Mouse (Mus musculus) heart, embryonic 10.5 days (tissue): ENCODE data around the gene Fam71b. TPM values are rescaled to one million over a fixed set of nuclear protein-coding genes. Genes with fewer than 3 reads are reported as not detected.
"Not testable (repeated sequence)": the region's sequence is repeated elsewhere in the genome, so short reads cannot be mapped to it uniquely, and the experiment has no call there.

ENCODE experiments used
- DNase-seq: peaks from one replicate; pipeline ENCODE4 v3.0.0-alpha.2; 2017; ENCODE audit warnings: low spot score
- H3K27ac ChIP-seq: fragments of 300-500 bp; sonication (generic); 2 replicates; pipeline ENCODE4 v1.5.1; 2016; ENCODE audit warnings: mild to moderate bottlenecking
- H3K27me3 ChIP-seq: fragments of 300-500 bp; sonication (generic); 2 replicates; pipeline ENCODE4 v1.6.1; 2016; ENCODE audit warnings: mild to moderate bottlenecking; ENCODE audit not compliant: poor library complexity, insufficient read depth, severe bottlenecking
- H3K36me3 ChIP-seq: fragments of 300-500 bp; sonication (generic); 2 replicates; pipeline ENCODE4 v1.6.1; 2016; ENCODE audit warnings: mild to moderate bottlenecking, moderate library complexity
- H3K4me1 ChIP-seq: fragments of 300-500 bp; sonication (generic); 2 replicates; pipeline ENCODE4 v1.6.1; 2016; ENCODE audit warnings: mild to moderate bottlenecking
- H3K4me3 ChIP-seq: fragments of 300-500 bp; sonication (generic); 2 replicates; pipeline ENCODE4 v1.5.1; 2016; ENCODE audit warnings: mild to moderate bottlenecking, moderate library complexity
- H3K9me3 ChIP-seq: fragments of 300-500 bp; sonication (generic); 2 replicates; pipeline ENCODE4 v1.6.1; 2016; ENCODE audit warnings: mild to moderate bottlenecking, moderate library complexity
- WGBS: fragments of 180-500 bp; shearing (Covaris S2); methylation state at CpG from one replicate; pipeline ENCODE4 v1.1.7; 2016; 5-methylcytosine and 5-hydroxymethylcytosine counted together
- polyA plus RNA-seq: library from polyadenylated mRNA; unstranded; fragments of >200 nt; fragmentation: Nextera tagmentation; extraction: Ambion mirVana; gene quantifications from 2 replicates; pipeline ENCODE4 v1.2.1, GENCODE M21; 2016

Gene Fam71b
- polyA plus RNA-seq, 1 experiment from 2014 or later = not detected

DNA sequence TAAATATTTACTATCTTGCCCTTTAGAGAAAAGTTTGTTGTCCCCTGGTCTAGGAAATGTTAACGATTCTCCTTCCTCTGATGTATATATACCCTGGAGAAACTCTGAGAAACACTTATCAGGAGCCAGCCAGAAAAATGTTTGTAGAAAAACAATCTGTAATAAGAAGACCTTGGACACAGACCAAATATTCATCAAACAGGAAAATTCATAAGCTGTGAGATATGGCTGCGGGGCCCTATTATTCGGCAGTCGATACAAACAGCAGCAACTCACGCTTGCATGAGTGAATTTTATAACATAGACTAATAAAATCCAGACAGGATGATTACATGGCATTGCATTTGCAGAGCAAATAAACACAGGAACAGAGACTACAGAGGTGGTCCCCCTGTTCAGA lies 22.5 kb downstream of the Fam71b start:
- WGBS = 91% methylated on average over 5 of the region's 5 CpGs
- Histone ChIP-seq H3K27ac (no peak overlapping the region), H3K4me3 (no peak overlapping the region), H3K27me3 (no peaks in the 10 kb centered on the region), H3K36me3 (no peaks in the 10 kb centered on the region), H3K4me1 (no peaks in the 10 kb centered on the region), H3K9me3 (no peaks in the 10 kb centered on the region)
- DNase-seq = no peak

DNA sequence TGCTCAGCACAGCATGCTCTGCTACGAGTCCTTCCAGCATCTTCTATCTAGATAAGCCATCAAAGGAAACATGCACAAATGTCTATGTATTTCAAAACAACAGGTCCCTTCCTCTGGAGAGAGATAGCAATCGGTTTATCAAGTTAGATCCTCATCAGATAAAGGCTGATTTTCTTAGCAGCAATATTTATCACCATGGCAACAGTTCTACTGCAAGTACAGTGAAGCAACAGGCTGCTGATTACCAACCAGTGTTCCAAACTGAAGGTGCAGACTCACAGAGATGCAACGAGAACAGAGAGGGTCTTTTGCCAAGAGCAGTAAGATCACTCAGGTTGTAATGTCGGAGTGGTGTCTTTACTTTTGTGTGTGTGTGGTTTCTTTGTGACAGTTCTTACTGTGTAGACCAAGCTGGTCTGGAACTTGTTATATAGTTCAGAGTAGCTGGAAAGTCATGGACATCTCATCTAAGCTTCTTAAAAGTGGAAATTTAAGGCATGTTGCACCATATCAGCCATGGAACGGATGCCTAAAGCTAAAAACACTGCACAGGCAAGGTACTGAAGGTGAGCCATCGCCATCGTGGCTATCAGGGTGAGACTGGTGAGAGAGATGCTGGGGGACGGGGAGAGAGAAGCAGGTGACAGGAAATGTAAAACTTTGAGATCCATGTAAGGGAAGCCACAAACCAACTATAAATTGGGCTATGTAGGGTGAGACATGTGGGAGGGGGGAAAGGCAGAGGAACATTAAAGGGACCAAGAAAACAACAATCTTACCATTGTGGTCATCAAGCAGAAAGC lies 24.9 kb downstream of the Fam71b start:
- Histone ChIP-seq H3K9me3 (no peaks in the 10 kb centered on the region), H3K27me3 (no peaks in the 10 kb centered on the region), H3K27ac (no peak overlapping the region), H3K4me3 (no peak overlapping the region), H3K4me1 (no peaks in the 10 kb centered on the region), H3K36me3 (no peaks in the 10 kb centered on the region)
- WGBS = 78% methylated on average over 8 of the region's 8 CpGs
- no peak for DNase-seq

DNA sequence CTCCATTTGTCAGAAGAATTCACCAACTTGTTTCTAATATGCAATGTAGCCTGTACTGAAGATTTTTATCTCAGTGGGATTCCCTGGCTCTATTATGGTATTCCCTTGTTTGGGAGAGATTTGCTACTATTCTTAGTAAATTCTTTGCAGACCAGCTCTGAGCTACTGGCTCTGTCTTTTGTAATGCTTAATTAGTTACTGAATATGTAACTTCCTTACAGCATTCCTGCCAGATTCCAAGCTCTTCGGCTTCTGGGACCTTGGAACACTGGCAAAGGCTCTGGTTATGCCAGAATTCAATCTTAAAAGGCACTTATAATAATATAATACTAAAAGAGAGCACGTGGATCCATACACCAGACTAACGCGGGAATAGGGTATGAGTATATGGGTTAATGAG lies 31.8 kb downstream of the Fam71b start:
- H3K27ac ChIP-seq, H3K4me1 ChIP-seq, H3K9me3 ChIP-seq, DNase-seq, H3K36me3 ChIP-seq, H3K4me3 ChIP-seq, H3K27me3 ChIP-seq: not testable (repeated sequence)
- WGBS = 41% methylated on average over 4 of the region's 4 CpGs

DNA sequence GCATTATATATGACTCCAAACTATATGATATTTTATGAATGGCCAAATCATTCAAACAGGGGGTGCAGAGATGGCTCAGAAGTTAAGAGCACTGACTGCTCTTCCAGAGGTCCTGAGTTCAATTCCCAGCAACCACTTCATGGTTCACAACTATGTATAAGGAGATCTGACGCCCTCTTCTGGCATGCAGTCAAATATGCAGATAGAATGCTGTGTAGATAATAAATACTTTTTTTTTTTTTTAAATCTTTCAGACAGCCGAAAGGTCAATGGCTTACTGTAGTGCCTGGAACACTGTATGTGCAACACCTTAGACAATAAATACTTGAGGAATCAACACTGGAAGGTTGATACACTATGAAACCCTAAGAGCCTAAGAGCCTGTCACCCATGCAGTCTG lies 33.8 kb downstream of the Fam71b start:
- DNase-seq = no peak
- Histone ChIP-seq H3K36me3 (no peaks in the 10 kb centered on the region), H3K9me3 (no peaks in the 10 kb centered on the region), H3K27me3 (no peaks in the 10 kb centered on the region), H3K4me3 (no peak overlapping the region), H3K4me1 (no peaks in the 10 kb centered on the region), H3K27ac (no peak overlapping the region)
- 83% methylated on average over 2 of the region's 2 CpGs for WGBS

DNA sequence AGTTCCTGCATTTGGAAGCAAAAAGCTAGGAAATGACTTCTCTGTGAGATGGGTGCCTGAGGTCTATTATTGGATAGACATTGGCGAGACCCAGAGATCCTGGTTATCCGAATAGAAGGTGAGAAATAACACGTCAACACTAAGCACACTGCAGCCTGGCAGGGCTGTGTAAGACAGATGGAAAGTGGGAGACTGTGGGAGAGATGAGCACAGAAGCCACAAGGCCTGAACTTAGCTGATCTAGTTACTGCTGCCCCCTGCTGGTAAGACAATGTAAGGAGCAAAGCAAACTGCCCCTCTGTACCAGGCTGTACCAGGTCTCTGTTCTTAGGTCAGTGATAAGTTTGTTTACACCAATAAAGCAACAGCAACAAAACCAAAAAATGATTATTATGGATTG lies 34.8 kb downstream of the Fam71b start:
- no peak overlapping the region for H3K4me3 ChIP-seq
- peak; percentile 82 for DNase-seq
- H3K27ac ChIP-seq = no peak overlapping the region
- no peaks in the 10 kb centered on the region for H3K27me3 ChIP-seq
- no peaks in the 10 kb centered on the region for H3K9me3 ChIP-seq
- H3K4me1 ChIP-seq = no peaks in the 10 kb centered on the region
- no peaks in the 10 kb centered on the region for H3K36me3 ChIP-seq
- WGBS = 15% methylated on average over 3 of the region's 3 CpGs

DNA sequence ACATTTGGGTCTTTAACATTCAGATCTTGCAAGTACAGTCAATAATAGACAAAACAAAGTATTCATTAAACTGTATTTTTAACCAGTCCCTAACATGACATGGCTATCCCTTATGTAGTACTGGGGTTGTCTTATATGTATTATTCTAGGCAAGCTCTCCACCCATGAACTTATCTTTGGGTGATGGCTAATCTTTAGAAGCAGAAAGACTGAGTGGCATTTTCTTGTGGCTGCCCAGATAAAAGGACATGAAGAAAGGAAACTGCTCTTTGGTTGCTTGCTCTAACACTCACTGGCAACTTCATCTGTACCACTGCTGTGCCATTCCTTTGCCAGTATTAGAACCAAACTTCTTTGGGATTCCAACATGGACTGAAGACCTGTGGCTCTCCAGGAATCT lies 39.0 kb downstream of the Fam71b start:
- no peaks in the 10 kb centered on the region for H3K27me3 ChIP-seq
- H3K36me3 ChIP-seq = peaks cover 6% of the 10 kb centered on the region; the same call in 1 of the 2 replicates
- H3K4me1 ChIP-seq = no peaks in the 10 kb centered on the region
- H3K9me3 ChIP-seq = no peaks in the 10 kb centered on the region
- no peak for DNase-seq
- H3K27ac ChIP-seq = no peak overlapping the region
- no peak overlapping the region for H3K4me3 ChIP-seq

DNA sequence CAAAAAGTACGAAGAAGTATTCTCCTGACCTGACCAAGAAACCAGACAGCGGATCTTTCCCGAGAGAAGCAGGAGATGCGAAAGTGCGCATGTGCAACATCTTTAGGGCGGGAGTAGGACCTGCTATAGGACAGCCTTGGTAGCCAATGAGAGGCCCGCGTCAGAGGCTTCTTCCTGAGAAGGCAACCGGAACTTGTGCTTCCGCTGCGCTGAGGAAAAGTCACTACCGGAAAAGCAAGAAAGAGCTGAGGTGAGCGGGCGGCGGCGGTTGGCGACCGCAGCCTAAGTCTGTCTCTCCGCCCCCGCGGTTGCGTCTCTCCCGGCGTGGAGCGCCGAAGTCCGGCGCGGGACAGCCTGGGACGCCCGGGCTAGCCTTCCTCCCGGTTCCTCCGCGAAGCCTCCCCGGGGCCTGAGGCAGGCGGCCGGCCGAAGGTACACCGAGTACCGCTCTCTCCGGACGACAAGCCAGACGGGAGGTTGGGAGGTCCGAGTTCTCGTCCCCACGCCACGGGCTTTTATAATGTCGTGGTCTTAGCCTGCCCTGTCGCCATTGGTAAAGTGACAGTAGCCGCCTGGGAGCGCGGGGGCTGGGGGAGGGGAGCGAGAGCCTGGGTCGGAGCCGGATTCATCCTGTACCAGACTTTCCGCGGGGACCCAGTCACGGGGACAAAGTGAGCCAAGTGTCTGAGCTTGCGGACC lies 40.5 kb downstream of the Fam71b start, which contains the start of gene Med7:
Gene Med7, plus strand, starts transcription at position 166 of the 699 bp plus-strand sequence.
- Histone ChIP-seq H3K27ac (peak within 1 kb of the TSS; percentile 99), H3K9me3 (no peaks in the 10 kb centered on the region), H3K27me3 (no peaks in the 10 kb centered on the region), H3K4me3 (peak within 1 kb of the TSS; percentile 98), H3K36me3 (peaks cover 19% of the 10 kb centered on the region), H3K4me1 (no peaks in the 10 kb centered on the region)
- under 1% methylated on average over 58 of the region's 59 CpGs for WGBS
- peak; percentile 99 for DNase-seq

DNA sequence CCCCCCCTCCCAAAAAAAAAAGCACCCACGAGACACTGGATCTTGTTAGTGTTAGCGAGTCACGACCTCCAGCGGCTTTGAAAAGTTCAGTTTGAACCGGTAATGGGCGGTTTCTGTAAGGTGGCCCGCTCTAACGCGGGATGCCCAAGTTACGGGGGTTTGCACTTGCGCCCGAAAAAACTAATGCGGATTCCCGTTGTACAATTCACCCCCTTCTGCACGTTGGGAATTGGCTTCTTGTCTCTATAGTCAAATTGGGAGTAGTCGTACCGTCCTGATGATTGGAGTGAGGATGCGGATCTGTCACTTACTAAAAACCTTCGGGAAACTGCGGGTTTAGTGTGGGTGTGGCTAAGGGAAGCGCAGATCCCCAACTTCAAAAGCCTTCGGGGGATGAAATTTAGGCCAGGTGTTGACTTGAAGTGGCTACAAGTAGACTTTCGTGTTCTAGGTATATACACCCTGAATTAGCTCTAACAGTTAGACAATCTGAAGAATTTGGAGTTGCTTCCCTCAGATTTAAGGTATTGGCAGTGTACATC lies 41.2 kb downstream of the Fam71b start:
- Histone ChIP-seq H3K9me3 (no peaks in the 10 kb centered on the region), H3K4me1 (no peaks in the 10 kb centered on the region), H3K4me3 (peak overlapping the region; percentile 98), H3K36me3 (peaks cover 24% of the 10 kb centered on the region), H3K27ac (peak overlapping the region; percentile 99), H3K27me3 (no peaks in the 10 kb centered on the region)
- WGBS = 2% methylated on average over 23 of the region's 23 CpGs
- DNase-seq = peak; percentile 78

DNA sequence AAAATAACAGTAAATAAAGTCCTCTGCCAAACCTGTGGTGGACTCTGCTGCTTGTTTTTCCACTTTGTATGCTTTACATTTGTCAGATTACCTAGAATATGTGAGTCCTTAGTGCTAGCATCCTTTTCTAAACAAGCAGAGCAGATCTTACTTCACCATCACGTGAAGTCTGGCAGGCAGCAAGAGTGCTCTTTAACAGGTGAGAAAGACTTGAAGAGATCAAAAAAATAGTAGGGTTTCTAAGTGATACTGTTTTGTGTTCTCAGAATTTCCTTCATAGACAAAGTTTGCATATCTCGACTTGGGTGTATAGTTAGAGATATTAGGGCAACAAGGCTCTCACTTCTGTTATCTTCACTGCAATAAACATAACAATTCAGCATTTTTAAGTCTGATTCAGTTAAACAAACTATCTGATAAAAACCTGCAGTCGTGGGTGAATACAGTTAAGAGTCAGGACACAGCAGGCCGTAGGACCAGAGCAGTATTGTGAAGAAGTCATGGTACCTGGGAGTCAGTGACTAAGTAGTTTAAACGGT lies 42.7 kb downstream of the Fam71b start:
- DNase-seq = no peak
- Histone ChIP-seq H3K4me1 (no peaks in the 10 kb centered on the region), H3K9me3 (no peaks in the 10 kb centered on the region), H3K36me3 (peaks cover 30% of the 10 kb centered on the region), H3K4me3 (no peak overlapping the region), H3K27me3 (no peaks in the 10 kb centered on the region), H3K27ac (no peak overlapping the region)
- WGBS = 90% methylated on average over 5 of the region's 5 CpGs

DNA sequence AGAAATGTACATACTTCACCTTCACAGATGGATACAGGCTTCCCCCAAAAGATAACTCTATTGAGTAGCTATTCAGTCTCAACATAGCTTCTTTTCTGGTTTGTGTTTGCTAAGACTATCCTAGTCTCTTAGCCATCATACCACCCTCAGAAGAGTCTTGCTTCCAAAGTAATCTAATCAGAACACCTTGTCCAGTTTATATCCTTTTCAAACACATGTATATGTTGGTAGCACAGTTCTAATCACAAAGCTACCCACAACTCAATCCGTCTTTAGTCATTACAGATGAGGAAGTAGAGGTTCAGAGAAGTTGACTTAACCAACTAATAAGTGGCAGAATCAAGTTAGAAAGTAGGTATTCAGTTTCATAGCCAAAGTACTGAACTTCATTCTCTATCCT lies 45.4 kb downstream of the Fam71b start:
- Histone ChIP-seq H3K9me3 (no peaks in the 10 kb centered on the region), H3K36me3 (peaks cover 30% of the 10 kb centered on the region), H3K4me3 (no peak overlapping the region), H3K27ac (no peak overlapping the region), H3K4me1 (no peaks in the 10 kb centered on the region), H3K27me3 (no peaks in the 10 kb centered on the region)
- no peak for DNase-seq
- WGBS = 89% methylated on average over 1 of the region's 1 CpGs

DNA sequence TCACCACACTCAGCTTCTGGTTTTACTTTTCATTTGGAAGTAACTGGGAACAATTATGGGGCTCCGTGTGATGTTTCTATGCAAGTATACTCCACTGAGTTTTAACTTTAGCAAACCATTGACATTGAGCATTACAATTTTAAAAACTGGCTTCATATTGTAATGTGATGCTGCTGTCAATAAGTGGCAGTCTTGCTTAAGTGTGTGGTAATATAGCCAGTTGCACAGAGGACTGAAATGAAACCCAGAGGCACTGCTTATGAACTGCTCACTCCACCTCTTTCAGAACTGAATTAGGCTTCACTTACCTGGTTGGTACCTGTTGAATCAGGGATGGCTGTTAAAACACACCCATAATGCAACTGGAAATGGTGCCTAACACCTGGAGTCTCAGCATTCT lies 46.8 kb downstream of the Fam71b start:
- DNase-seq = no peak
- Histone ChIP-seq H3K9me3 (no peaks in the 10 kb centered on the region), H3K27me3 (no peaks in the 10 kb centered on the region), H3K4me3 (no peak overlapping the region), H3K36me3 (peaks cover 30% of the 10 kb centered on the region), H3K4me1 (no peaks in the 10 kb centered on the region), H3K27ac (no peak overlapping the region)
- 91% methylated on average over 1 of the region's 1 CpGs for WGBS

DNA sequence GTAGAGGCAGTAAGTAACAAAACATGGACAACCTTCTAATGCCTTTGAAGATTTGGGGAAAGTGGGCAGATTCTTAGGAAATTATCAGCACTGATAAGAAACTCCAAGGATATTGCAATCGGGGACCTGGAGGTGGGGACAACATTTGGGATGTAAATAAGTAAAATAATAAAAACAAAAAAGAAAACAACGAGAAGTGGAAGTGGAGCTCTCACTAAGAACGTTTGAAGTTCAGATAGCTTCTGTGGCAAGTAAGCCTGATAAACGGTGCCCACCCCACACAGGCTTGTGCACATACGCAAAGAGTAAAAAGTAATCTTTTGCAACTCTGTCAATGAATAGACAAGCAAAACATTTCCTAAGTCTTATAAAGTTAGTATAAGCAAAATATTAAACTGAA lies 47.6 kb downstream of the Fam71b start:
- DNase-seq = no peak
- Histone ChIP-seq H3K9me3 (no peaks in the 10 kb centered on the region), H3K36me3 (peaks cover 30% of the 10 kb centered on the region), H3K4me1 (no peaks in the 10 kb centered on the region), H3K27ac (no peak overlapping the region), H3K4me3 (no peak overlapping the region), H3K27me3 (no peaks in the 10 kb centered on the region)
- WGBS = 83% methylated on average over 5 of the region's 5 CpGs

DNA sequence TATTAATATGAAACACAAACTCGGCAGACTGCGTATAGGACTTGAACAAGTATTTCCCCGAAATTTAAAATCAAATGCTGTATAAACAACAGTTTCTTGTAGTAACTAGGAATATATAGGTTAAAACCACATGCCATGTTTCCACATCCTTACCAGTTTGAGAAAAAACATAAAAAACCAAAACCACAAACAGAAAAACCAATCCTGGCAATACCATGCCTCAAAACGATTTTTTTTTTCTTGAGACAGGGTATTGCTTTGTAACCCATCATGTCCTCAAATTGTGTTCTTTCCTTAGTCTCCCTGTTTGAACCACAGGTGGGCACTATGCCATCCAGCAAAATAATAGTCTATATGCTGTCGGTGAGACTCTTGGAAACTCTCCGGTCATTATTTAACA lies 49.8 kb downstream of the Fam71b start:
- DNase-seq = no peak
- Histone ChIP-seq H3K36me3 (peaks cover 16% of the 10 kb centered on the region), H3K9me3 (no peaks in the 10 kb centered on the region), H3K4me3 (no peak overlapping the region), H3K4me1 (no peaks in the 10 kb centered on the region), H3K27me3 (no peaks in the 10 kb centered on the region), H3K27ac (no peak overlapping the region)
- WGBS = 89% methylated on average over 6 of the region's 6 CpGs
